Mouse (Mus musculus): ENCODE measurements around the gene Thoc5.
A peak's percentile ranks its signal among the peaks of the same experiment; 100 is the strongest.

Thoc5 gene

GRCm38 (mm10) chr11:4916068-4916467, 20.9 kb downstream of the Thoc5 start:
- DNase-seq: peak; percentile 68

- no peak for DNase-seq
Measured at GRCm38 (mm10) chr11:4921281-4921680, 26.2 kb downstream of the Thoc5 start.

- no peak for DNase-seq
Measured at GRCm38 (mm10) chr11:4921751-4922150, 26.6 kb downstream of the Thoc5 start.

GRCm38 (mm10) chr11:4927224-4927623, 32.1 kb downstream of the Thoc5 start:
- DNase-seq: no peak

- DNase-seq: peak; percentile 44
Measured at GRCm38 (mm10) chr11:4931009-4931601, 36.0 kb downstream of the Thoc5 start.

- no peak for DNase-seq
Measured at GRCm38 (mm10) chr11:4936243-4936642, 41.1 kb downstream of the Thoc5 start.

GRCm38 (mm10) chr11:4946530-4946929, 51.4 kb downstream of the Thoc5 start:
- DNase-seq: no peak

GRCm38 (mm10) chr11:4946947-4947812, 52.1 kb downstream of the Thoc5 start:
- DNase-seq: peak; percentile 30

GRCm38 (mm10) chr11:4947813-4948174, 52.7 kb downstream of the Thoc5 start, which contains the start of gene Nefh:
Nefh (minus strand) TSS chr11:4948064.
- DNase-seq: no peak

- DNase-seq: no peak
Measured at GRCm38 (mm10) chr11:4948792-4949191, 53.7 kb downstream of the Thoc5 start.

GRCm38 (mm10) chr11:4949256-4950044, 54.3 kb downstream of the Thoc5 start:
- peak; percentile 61 for DNase-seq

- DNase-seq: no peak
Measured at GRCm38 (mm10) chr11:4953401-4953800, 58.3 kb downstream of the Thoc5 start.

- no peak for DNase-seq
Measured at GRCm38 (mm10) chr11:4953918-4954317, 58.8 kb downstream of the Thoc5 start.

- DNase-seq: no peak
Measured at GRCm38 (mm10) chr11:4963099-4963808, 68.1 kb downstream of the Thoc5 start.

GRCm38 (mm10) chr11:4966325-4966724, 71.2 kb downstream of the Thoc5 start:
- no peak for DNase-seq

- DNase-seq: no peak
Measured at GRCm38 (mm10) chr11:4966888-4967287, 71.8 kb downstream of the Thoc5 start.

- no peak for DNase-seq
Measured at GRCm38 (mm10) chr11:4967549-4967948, 72.4 kb downstream of the Thoc5 start.

- DNase-seq: peak; percentile 25
Measured at GRCm38 (mm10) chr11:4968376-4968775, 73.3 kb downstream of the Thoc5 start.

GRCm38 (mm10) chr11:4972967-4973870, 78.1 kb downstream of the Thoc5 start:
- DNase-seq: peak; percentile 67

- DNase-seq: no peak
Measured at GRCm38 (mm10) chr11:4973871-4974256, 78.7 kb downstream of the Thoc5 start.

- DNase-seq: peak; percentile 15
Measured at GRCm38 (mm10) chr11:4974376-4975122, 79.4 kb downstream of the Thoc5 start.

Data from lung, postnatal 14 days (tissue).